Mouse (Mus musculus) kidney, postnatal 4 days (tissue): ENCODE results near the gene Tpra1.

Source experiments
- DNase-seq, 2 experiments: peaks; one replicate each; pipeline ENCODE4 v3.0.0; 2021; ENCODE audit warnings: mixed read lengths in 2 of 2

The Tpra1 gene

DNA sequence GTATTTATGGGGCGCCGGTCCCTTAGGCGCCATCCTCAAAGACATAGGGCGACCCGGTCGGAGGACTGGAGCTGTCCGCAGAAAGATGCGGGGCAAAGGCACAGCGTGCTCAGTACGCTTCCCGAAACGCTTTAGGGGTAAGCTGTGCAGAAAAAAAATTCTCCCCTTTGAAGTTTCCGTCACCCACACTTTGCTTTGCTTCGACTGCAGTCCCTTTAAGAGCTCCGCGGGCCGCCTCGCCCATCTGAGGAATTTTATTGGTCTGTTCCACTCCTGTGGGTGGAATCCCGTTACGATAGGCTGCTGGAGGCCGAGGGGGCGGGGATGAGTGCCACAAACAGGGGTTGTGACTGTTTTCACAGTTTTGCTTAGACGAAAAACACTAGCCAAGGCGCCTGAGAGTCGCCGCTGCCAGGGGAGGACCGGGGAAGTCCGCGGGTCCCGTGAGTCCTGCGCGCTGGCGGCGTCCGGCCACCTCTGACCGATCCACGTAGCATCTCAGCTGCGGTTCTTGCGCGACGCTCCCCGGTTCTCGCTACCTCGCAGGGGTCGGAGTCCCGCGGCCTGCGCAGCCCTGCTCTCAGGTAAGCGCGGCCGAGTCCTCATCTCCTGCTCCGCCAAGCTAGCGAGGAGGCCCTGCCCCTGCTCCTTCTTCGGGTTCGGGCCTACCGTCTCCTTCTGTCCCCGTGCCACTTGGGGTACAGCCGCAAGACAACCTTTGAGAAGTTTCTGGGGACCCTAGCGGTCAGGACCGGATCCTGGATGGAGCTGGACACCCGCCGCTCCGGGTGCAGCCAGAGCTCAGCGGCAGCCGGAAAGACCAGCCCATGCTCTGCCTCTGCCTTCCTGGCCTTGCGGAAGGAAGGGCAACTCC is at the start of gene Tpra1:
Gene Tpra1, plus strand, starts transcription at position 305 of the 874 bp plus-strand sequence.
- peak; percentile 95 to 98 for DNase-seq

DNA sequence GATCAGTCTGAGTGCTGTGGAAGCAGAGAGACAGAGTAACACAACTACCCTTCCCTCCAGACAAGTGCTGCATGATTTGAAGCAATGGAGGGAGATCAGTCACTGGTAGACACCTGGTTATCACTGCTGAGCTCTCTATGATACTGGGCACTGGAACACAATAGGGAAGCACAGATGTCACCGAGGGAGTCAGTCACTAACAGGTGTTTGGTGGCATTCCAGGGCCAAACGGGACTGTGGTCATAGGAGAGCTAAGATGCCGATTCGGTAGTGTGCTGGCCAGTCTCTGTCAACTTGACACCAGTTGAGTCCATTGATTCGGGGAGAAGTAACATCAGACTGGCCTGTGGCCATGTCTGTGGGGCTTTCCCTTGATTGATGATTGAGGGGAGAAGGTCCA is 47.5 kb upstream of the Tpra1 start:
- DNase-seq: no peak

DNA sequence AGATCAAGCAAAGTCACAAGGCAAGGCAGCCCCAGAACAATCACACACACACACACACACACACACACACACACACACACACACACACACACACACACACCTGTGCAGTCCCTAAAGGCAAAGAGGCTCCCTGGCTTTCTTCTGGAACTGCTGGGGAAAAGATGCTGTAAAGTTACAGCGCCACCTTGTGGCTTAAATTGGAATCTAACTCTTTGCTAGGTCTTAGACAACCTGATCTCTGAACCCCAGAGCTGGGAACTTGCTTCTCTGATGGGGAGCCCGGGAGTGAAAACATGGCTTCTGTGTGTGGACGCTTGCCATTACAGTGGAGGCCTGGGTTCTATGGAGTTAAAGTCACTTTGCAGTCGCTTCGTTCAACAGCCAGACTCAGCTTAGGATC is 46.4 kb upstream of the Tpra1 start:
- DNase-seq: peak; percentile 55 to 67

DNA sequence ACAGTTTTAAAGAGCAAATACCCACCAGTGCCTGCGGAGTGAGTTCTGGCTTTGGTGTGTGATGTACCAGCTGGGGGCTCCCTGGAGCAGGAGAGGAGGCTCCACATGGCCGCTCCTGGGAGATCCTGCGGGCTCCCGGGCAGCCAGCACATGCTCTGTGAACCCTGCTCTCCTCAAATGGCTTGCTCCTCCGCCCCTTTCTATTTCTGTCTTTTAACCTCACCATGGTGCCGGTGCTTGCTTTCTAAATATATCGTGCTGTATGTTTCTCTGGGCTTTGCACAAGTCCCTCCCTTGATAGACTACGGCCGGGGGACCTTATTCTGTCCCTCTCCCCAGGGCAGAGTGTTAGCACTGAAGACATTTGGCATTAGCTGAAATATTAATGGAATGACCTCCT is 44.8 kb upstream of the Tpra1 start:
- peak; percentile 55 to 74 for DNase-seq

DNA sequence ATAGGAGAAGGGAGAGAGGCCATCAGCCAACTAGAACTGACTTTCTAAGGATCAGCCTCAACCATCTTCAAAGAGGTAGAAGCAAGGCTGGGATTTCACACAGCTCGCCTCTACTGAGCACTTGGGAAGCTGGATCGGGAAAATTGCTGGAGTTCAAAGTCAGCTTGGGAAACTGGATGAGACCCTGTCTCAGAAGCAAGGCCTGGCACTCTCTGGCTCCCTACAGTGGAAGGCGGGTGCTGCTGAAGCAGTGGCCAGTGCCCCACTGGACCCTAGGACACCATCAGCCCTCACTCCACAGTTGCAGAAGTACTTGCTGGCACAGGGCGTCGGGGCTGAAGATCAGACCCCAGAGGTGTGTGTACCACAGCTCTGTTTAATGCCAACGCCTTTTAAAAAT is 44.2 kb upstream of the Tpra1 start:
- DNase-seq: no peak

DNA sequence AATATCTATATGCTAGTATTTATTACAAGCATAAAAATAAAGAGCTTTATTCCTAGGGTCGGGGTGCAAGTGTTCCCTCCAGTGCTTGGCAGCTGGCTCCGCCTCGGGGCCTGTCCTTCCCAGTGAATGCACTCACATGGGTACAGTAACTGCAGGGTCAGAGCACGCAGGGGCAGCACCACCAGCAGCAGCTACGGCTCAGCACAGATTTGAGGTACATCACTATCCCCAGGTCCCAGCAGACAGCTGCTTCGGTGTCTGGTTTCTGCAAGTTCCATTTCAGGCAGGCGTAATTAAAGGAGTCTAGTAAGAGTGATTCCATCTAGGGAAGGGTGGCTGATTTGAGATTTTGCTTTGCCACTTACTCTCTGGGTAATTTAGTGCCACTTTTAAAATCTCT is 43.7 kb upstream of the Tpra1 start:
- DNase-seq: no peak

DNA sequence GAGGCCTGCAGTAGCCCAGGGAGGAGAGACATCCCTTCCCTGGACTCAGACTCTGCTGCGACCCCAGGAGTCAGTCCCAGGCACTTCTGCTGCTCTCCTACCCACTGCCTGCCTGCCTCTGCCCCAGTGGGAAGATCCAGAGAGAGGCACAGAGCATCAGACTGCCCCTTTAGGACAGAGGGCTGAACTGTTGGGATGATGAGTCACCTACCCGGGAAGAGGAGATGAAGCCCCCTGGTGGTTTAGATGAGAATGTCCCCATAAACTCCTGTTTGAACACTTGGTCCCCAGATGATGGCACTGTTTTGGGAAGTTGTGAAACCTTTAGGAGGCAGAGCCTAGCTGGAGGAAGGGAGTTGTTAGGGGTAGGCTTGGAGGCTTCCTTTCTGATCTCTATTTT is 41.1 kb upstream of the Tpra1 start:
- peak in 1 of 2 experiments; percentile 51 for DNase-seq

DNA sequence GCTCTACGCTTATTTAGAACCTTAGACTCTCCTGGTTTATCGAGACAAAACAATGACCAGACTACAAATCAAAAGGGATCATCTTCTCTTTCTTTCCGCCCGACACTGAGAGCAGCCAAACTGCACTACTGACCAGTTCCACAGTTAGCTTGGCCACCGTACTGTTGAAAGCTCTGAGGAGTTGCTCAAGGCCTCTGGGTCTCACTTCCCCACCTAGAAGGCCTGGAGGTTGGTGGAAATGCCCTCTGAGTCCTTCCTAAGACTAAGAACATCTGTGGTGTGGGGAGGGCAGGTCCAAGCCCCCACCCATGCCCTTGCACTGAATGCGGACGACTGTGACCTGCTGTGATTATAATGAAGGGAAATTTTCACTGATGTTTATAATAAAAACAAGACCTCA is 36.3 kb upstream of the Tpra1 start:
- no peak for DNase-seq

DNA sequence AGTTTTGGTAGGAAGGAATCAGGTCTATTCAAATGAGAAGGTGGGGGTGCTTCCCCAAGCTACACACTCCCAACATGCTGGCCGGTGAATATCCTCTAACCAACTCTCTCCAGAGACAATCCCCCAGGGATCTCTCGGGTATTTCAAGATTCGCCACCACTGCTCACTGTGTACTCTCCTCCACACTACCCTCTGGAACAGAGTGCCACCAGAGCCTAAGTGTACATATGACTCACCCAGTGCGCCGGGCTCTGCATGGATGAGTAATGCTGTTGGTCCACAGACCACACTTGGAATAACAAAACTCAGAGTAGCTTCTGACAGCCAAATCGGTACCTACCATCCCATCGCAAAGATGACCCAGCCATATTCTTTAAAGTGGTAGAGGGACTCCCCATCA is 32.6 kb upstream of the Tpra1 start:
- no peak for DNase-seq

DNA sequence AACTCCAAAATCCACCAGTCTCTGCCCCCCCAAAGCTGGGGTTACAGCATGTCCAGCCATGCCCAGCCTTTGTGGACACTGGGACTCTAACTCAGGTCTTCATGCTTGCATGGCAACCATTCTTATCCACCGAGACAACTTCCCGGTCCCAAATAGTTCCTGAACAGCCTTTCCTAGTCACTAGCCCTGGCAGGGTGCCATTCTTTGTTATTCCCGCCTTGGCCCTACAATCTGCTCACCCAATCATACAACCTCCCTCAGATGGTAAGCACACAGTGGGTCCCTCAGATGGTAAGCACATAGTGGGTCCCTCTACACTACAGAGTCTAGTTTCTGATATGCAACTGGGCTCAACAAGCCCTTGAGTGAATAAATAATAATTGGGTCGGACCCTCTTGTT is 31.5 kb upstream of the Tpra1 start:
- no peak for DNase-seq

DNA sequence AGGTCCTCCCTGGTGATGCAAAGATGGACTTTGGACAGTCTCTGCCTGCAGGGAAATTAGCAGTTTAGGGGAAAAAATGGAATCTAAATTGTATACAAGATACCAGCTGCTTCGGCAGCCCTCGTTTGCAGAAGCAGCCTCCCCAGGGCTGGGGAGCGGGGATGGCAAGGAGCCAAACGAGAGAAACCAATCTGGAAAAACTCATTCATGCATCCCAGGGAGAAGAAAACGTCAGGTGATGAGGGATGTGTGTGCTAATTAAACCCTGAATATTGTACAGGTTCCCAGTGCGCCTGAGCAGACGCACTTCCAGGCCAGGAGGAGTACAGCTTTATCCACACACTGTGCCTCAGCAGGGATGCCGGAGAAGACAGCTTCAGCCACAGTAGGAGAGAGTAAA is 30.5 kb upstream of the Tpra1 start:
- no peak for DNase-seq

DNA sequence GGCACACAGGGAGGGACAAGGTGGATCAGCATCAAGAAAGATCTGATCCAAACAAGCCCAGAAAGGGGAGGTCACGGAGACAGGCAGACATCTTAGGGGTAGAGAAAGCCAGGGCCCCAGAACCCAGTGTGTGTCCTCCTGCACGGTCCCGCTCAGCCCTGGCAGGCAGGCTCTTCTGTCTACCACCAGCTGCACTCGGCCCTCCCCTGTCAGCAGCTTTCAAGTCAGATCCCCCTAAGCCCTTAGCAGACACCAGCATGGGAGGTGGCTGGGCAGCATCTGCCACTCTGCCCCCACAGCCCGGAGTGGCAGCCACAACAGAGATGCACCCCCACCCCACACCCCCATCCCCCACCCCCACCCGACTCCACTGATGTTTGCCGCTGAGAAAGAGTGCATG is 29.2 kb upstream of the Tpra1 start:
- no peak for DNase-seq

DNA sequence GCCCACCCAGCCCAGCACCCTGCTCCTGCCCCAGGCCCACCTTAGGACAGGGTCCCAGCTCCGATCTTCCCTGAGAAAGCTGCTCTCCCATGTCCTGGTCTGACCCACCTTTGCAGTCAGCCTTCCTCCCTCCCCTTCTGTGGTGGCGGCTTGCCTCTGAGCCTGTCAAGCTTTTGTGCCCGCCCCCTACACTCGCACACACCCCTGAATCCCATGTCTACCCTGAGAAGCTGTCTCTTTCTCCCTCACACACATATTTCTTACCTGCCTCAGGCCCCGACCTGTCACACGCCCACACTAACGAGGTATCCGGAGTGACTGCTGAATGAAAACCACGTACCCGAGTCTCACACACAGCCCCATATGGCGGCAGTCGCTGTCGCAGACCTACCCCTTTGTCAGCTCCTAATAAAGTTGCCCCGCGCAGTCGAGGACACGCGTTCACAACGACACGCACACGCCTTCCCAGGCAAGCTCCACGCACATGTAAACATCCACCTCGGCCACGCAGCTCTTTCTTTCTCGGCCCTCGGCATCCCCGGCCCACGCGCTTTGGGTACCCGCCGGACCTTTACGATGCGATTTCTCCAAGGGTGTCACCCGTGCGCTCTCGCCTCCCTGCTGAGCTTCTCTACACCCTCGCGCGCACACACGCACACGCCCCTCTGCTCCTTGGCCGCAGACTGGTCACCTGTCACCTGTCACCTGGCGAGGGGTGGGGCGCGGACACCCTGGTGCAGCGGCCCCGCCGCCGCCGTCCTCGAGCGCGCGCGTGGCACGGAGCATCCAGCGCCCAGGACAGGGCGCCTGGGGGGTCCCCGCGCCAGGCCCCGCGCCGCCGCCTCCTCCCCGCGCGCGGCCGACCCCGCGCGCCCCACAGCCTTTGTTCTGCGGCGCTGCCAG is 27.8 kb upstream of the Tpra1 start:
- DNase-seq: peak; percentile 44 to 57

DNA sequence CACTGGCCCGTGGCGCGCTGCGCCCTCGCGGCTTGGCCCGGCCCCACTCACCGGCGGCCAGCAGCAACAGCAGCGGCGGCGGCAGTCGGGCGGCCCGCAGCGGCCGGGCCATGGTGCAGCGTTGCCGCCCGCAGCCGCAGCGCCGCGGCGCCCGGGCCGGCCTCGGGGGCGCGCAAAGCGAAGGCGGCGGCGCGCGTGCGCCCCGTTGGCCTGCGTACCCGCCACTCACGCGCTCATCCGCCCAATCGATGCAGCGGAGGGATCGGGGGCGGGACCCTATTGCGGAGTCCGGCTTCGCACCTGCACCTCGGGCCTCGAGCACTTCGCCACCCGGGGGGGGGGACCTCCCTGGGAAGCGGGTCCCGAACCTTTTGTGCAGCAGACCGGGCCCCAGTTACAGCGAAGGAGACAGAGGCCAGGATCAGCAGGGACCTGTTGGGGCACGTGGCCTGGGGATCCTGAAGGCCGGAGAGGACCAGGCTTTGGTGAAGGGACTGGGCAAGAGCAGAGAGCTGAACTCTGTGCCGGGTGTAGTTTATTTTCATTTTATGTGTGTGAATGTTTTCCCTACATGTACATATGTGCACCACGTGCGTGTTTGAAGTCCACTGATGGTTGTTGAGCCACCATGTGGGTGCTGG is 27.1 kb upstream of the Tpra1 start, which contains the start of gene Podxl2:
Gene Podxl2, minus strand, starts transcription at position 177 of the 641 bp plus-strand sequence.
- peak; percentile 88 to 92 for DNase-seq

DNA sequence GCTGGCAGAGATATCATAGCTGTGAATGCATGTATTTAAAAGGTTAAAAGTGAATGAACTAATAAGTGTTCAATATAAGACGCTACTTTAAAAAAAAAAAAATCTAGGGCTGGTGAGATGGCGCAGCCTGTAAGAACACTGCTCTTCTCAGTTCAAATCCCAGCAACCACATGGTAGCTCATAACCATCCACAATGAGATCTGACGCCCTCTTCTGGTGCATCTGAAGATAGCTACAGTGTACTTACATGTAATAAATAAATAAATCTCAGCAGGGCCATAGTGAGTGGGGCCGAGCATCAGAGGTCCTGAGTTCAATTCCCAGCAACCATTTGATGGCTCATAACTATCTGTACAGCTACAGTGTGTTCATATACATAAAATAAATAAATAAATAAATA is 22.6 kb upstream of the Tpra1 start:
- DNase-seq: no peak

DNA sequence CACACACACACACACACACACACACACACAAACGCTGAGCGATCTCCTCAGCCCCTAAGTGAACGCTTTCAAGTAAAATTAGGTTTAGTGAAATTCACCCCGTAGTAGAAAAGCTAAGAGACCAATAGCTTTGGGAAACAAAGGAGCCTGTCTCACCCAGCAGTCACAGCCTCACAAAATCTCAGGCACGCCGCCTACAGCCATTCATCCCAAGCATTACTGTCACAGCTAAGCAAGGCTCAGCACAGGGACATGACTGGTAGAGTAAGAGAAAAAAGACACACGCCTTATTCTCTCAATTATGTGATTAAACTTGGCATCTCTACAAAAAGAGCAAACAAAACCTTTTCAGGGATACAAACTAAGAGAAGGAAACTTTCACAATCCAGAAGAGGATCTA is 20.7 kb upstream of the Tpra1 start:
- DNase-seq: no peak

DNA sequence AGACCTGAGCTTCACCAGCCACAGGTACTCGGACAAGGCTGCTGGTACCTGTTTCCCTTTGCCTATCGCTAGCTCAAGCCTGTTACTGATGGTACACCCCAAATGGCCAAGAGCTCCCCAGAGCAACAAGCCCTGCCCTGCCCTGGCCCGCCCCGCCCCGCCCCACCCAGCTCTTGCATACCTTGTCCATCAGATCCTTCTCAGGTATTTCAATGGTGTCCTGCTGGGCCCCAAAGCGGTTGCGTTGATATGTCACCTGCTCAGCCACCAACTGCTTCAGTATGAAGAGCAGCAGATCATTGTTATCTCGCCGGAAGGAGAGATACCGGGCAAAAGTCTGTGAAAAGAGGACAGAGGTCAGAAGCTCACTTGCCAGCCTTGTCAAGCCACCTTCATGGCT is 17.9 kb upstream of the Tpra1 start:
- no peak for DNase-seq

DNA sequence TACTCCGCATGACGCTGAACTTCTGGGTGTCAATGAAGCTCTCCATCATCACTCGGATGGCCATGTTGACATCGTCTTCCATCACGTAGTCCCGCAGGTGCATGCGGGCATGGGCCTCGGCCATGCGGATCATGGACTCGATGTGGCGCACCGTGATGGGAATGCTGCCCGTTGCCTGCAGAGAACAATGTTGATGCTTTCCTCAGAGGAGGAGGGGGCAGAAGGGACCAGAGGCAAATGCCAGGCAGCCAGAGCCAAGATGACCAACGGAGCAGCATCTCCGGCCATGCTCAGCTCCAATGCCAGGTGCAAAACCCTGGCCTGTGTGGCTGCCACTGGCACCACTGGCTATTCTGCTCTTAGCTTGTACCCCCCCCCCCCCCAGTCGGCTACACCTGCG is 17.4 kb upstream of the Tpra1 start:
- no peak for DNase-seq

DNA sequence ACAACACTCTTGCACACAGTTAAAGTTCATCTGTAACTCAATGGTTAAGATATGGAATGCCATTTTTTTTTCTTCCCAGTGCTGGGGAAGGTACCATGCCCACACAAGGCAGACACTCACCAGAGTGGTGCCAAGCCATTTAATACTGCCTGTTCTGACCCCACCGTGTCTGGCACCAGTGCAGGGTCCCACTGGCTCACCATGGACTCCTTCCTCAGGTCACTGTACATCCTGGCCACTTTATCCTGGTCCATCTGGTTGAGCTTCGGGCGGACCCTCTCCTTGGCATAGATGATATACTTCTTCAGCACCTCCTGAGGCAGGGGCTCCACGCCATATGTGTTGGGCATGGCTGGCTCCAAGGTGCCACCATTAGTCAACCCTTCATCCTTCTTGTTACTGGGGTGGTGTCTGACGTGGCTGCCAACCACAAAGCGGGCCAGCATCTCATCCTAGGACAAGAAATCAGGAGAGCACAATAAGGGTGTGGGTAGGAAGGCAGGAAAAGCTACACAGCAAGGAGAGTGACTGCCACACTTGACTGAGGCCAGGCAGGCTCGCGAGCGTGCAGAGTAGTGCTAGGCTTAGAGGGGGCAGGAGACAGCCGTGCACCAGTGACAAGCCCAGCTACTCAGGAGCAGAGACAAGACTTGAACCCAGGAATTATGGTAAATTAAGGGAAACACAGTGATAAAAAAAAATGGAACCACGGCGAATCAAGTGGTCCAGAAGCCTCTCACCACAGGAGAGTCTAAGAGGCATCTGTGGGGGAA is 16.2 kb upstream of the Tpra1 start:
- no peak for DNase-seq

DNA sequence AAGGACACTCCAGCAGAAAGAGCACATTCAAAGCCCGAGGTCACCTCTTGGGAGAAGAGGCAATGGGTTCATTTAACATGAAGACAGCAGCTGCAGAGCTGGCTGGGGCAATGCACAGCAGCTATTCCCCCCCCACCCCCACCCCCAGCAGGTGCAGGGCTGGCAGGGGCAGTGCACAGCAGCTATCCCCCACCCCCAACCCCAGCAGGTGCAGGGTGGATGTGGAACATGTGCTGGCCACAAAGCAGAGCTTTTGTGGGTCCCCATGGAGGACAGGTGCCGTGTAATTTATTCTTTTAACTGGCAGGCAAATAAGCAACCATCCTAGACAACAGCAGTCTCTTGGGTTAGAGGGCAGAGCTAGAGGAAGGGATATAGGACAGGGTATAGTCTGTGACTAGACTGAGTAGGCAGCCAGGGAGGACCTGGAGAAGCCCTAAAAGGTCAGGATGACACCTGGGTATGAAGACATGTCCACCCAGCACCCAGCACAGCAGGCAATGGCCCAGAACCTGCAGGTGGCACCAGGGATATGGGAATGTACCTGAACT is 15.6 kb upstream of the Tpra1 start:
- DNase-seq: no peak

DNA sequence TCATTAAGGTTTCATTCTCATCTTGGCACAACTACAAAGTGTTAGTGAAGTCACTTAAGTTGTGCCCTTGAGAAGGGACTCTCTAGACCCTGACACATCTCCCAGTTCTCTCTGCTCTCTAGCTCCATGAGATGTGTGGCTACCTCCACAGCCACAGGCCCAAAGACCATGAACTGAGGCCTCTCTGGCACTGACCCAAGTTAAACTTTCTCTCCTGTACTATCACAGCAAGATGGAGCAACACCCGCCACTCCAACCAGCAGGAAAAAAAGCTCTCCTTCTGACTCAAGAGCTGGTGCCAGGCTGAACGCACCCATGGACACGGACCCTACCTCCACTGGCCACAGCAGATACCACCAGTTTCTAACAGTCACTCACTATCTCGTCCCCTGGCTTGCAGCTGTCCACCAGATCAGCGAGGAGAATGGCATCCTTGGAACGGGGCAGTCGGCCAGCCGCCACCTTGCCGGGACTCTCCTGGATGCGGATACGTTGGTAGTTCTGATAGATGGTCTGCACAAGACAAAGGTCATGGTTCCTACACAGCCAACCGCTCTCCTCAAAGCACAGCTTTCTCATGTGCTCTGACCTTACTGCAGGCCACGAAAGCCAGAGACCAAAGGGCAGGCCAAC is 12.5 kb upstream of the Tpra1 start:
- DNase-seq: no peak

DNA sequence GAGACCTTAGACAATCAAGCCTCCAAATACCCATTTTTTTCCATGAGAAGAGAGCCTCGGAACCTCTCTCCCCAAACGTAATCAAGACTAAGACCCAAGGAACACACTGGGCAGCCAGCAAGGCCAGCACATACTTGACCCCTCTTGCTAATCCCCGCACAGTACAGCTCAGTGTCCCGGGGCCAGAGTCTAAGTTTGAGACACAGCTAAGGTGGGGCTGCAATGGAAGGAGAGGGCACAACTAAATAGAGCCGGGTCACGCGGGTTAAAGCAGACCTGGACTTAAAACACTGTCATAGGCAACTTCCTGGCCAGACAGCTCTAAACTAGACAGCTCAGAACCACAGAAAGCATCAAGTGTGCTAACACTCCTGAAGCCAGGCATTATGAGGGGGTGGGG is 11.2 kb upstream of the Tpra1 start:
- DNase-seq: no peak
